Mouse (Mus musculus): Measurements from ENCODE around the gene Fam166b.

DNA sequence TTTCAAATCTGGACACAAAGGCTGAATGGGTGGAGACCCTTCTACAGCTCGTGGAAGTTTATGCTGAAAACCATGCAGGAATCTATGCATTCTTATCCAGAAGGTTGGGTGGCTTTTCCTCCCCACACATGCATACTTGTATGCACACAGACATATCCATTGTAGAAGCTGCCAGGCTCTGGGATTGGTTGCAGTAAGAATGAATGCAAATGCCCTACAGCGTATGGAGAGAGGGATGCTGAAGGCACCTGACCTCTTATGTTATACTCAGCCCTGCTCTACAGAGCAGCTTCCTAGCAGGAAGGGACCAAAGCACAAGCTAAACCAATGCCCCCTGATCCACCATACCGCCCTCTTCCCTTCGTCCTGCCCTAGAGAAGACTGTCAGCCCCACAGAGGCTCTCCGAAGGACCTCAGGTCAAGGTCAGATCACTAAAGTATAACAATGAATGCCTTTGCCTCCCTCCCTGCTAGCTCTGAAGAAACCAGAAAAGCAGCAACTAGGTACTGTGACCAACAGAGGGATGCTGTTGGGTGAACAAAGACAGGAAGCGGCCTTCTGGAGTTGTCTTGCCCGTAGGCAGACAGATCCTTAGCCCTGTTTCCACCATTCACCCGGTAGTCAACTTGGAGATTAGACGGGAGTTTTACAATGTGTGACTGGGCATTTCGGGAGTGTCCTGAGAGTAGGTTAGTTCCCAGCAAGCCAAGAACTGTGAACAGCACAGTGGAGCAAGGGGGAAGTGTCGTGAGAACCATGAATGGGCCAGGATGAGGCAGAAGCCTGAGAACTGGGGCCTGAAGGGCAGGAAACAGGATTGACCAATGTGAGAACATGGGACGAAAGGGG, 21.6 kb downstream of the Fam166b start:
- no peak for TF ChIP-seq CTCF (IDR thresholded peaks at IDR 0.05; ENCODE audit: low read depth)
- TF ChIP-seq EP300 (optimal IDR thresholded peaks at IDR 0.05): no peak

Measured in stomach, postnatal 0 days (tissue).